Mouse (Mus musculus) brain, adult 10 weeks (tissue): ENCODE measurements around the gene Lhx1. TPM values are rescaled to one million over a fixed set of nuclear protein-coding genes. Genes with fewer than 3 reads are reported as not detected.

Experiments used
- polyA plus RNA-seq: library from polyadenylated mRNA; stranded (reverse); fragments of 350-450 nt; fragmentation: Illumina TruSeq; extraction: RNeasy Lipid Tissue Mini Kit (QIAGEN cat#74804); gene quantifications from one replicate; pipeline ENCODE4 v1.2.3, GENCODE M21; 2015; ENCODE audit warnings: low read depth, low replicate concordance

Gene Lhx1
- 1.1 TPM for polyA plus RNA-seq

GRCm38 (mm10) chr11:84525421-84526274 lies at the start of gene Lhx1:
TSS of gene Lhx1 (minus strand) at chr11:84525535.

GRCm38 (mm10) chr11:84513171-84514116 lies 11.9 kb downstream of the Lhx1 start, which contains the start of gene Aatf:
TSS of gene Aatf (minus strand) at chr11:84513522.

Other genes with a start within 250 kb of the Lhx1 start
- gene Aatf, start 12.0 kb downstream of the Lhx1 start, polyA plus RNA-seq = 14.4 TPM